Mouse (Mus musculus): ENCODE results near the gene Dok5.

GRCm38 (mm10) chr2:170902204-170903028, 170.8 kb downstream of the Dok5 start:
- TF ChIP-seq POLR2A (IDR thresholded peaks at IDR 0.05; ENCODE audit: borderline replicate concordance, low read depth, low read length), result no peak
- TF ChIP-seq CTCF (IDR thresholded peaks at IDR 0.05; ENCODE audit: low read depth, low read length), result no peak
